Mouse (Mus musculus) left cerebral cortex, adult 8-10 months (tissue): ENCODE results near the gene Ptch1. TPM values are rescaled to one million over a fixed set of nuclear protein-coding genes. Genes with fewer than 3 reads are reported as not detected.
A peak's percentile ranks its signal among the peaks of the same experiment; 100 is the strongest.

Experiments used
- DNase-seq, 2 experiments: peaks; one replicate each; pipeline ENCODE4 v3.0.0; 2022; ENCODE audit warnings: low spot score in 2 of 2
- total RNA-seq, 4 experiments: library from RNA; stranded (reverse); gene quantifications; 2 replicates each; pipeline ENCODE4 v1.2.4; 2022

Gene Ptch1
- total RNA-seq, result 10 to 100 TPM; 49.4 to 73.3 (median 61.8) TPM

GRCm38 (mm10) chr13:63573256-63573835, at the start of gene Ptch1:
Gene Ptch1 (minus strand): TSS chr13:63573598.
- DNase-seq, result peak in 1 of 2 experiments; percentile 30

- DNase-seq, result no peak
These were observed 47.9 kb upstream of the Ptch1 start for GRCm38 (mm10) chr13:63621301-63621700.

- no peak for DNase-seq
These were observed 39.8 kb upstream of the Ptch1 start for GRCm38 (mm10) chr13:63613201-63613600.

- no peak for DNase-seq
These were observed 36.3 kb upstream of the Ptch1 start for GRCm38 (mm10) chr13:63609734-63610133.

GRCm38 (mm10) chr13:63597593-63597992, 24.2 kb upstream of the Ptch1 start:
- DNase-seq, result no peak

- DNase-seq, result no peak
These were observed 22.5 kb upstream of the Ptch1 start for GRCm38 (mm10) chr13:63595869-63596268.

- DNase-seq, result no peak
These were observed 20.2 kb upstream of the Ptch1 start for GRCm38 (mm10) chr13:63593469-63594050.

GRCm38 (mm10) chr13:63592755-63593154, 19.4 kb upstream of the Ptch1 start:
- DNase-seq, result no peak

GRCm38 (mm10) chr13:63574601-63575000, 1.2 kb upstream of the Ptch1 start:
- DNase-seq, result no peak

- DNase-seq, result peak; percentile 42 to 63
These were observed 744 bp downstream of the Ptch1 start for GRCm38 (mm10) chr13:63572453-63573255.

- no peak for DNase-seq
These were observed 1.3 kb downstream of the Ptch1 start for GRCm38 (mm10) chr13:63572111-63572452.

GRCm38 (mm10) chr13:63570456-63570855, 2.9 kb downstream of the Ptch1 start:
- DNase-seq, result no peak

- DNase-seq, result no peak
These were observed 4.0 kb downstream of the Ptch1 start for GRCm38 (mm10) chr13:63569396-63569756.

GRCm38 (mm10) chr13:63568741-63569395, 4.5 kb downstream of the Ptch1 start:
- no peak for DNase-seq

- DNase-seq, result peak in 1 of 2 experiments; percentile 28
These were observed 5.1 kb downstream of the Ptch1 start for GRCm38 (mm10) chr13:63568306-63568705.

- DNase-seq, result peak; percentile 92 to 93
These were observed 5.6 kb downstream of the Ptch1 start for GRCm38 (mm10) chr13:63567677-63568293.

- peak; percentile 70 to 91 for DNase-seq
These were observed 7.1 kb downstream of the Ptch1 start for GRCm38 (mm10) chr13:63566018-63567015.

GRCm38 (mm10) chr13:63565320-63566017, 7.9 kb downstream of the Ptch1 start:
- DNase-seq, result no peak

- DNase-seq, result peak in 1 of 2 experiments; percentile 57
These were observed 8.6 kb downstream of the Ptch1 start for GRCm38 (mm10) chr13:63564626-63565319.
